Mouse (Mus musculus): ENCODE measurements at regions not wholly inside any gene's neighbourhood (a gene's known extent, or its start where the extent isn't known, plus 50 kb on each side); places are given as distances from the start of the nearest gene placed in this dataset.

DNA sequence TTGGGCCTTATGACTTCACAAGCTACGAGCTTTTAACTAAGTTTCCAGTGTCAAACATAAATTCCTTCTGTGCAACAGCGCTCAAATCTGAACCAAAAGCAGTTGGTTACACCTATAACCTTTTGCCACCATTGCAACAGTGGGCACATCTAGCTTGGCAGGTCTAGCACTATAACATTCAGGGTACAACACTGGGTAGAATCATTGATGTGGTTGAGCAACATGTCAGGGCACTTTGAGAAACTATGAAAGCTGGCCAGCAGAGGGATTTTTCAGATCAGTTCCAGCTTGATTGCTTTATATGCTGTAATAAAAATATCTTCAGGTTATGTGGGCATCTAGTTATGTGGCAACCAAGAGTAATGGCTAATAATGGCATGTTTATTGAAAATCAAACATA is 63.8 kb upstream of the Slc7a11 start:
- DNase-seq: no peak

Measured in cerebellum, adult 8-10 months (tissue).